Mouse (Mus musculus) embryonic stem cell, embryonic (primary cell): ENCODE data around the gene Epha4.

Experiments
- CTCF ChIA-PET, 4 experiments: fragments of 300-600 bp in 2 of 4; fragments of 350-600 bp in 2 of 4; sonication (Branson Sonifier 250); formaldehyde crosslinking; loops; one replicate each; lab custom pipeline; 2022; ENCODE audit warnings: inconsistent platforms in 2 of 4; lab: Charles Lee
- POLR2A ChIA-PET, 4 experiments: fragments of 300-600 bp in 2 of 4; fragments of 350-600 bp in 2 of 4; sonication (Branson Sonifier 250); formaldehyde crosslinking; loops; one replicate each; lab custom pipeline; 2022; ENCODE audit warnings: antibody characterized with exemption in 4 of 4, inconsistent platforms in 1 of 4; lab: Charles Lee

Gene Epha4

GRCm38 (mm10) chr1:77441987-77442386, 72.9 kb downstream of the Epha4 start:
- POLR2A ChIA-PET = interaction anchor here (0.6 to 4.3 kb wide), 15 partner anchors 9 to 218 kb away, joined by 3 to 22 read pairs (median 4); partner anchors contain the start of gene Epha4 (in 2 of the 4)

GRCm38 (mm10) chr1:77441401-77441800, 73.5 kb downstream of the Epha4 start:
- CTCF ChIA-PET = no interaction called here
- POLR2A ChIA-PET = interaction anchor here in 3 of 4 experiments (0.7 to 4.3 kb wide), 14 partner anchors 8 to 217 kb away, joined by 3 to 22 read pairs (median 4); partner anchors contain the start of gene Epha4 (in 2 of the 3)

More at GRCm38 (mm10) chr1:77441987-77442386, 72.9 kb downstream of the Epha4 start:
- CTCF ChIA-PET = no interaction called here

GRCm38 (mm10) chr1:77440512-77440911, 74.4 kb downstream of the Epha4 start:
- ChIA-PET POLR2A (interaction anchor here in 2 of 4 experiments (1.0 to 4.3 kb wide), 5 partner anchors 11 to 75 kb away, joined by 3 to 22 read pairs (median 7); no protein-coding TSS in a partner anchor), CTCF (no interaction called here)

- POLR2A ChIA-PET = interaction anchor here in 3 of 4 experiments (0.8 to 2.7 kb wide), 12 partner anchors 9 to 76 kb away, joined by 3 to 15 read pairs (median 4); partner anchors contain the start of gene Epha4 (in 3 of the 3)
These were observed 75.4 kb downstream of the Epha4 start for GRCm38 (mm10) chr1:77439383-77440074.

GRCm38 (mm10) chr1:77438639-77439038, 76.2 kb downstream of the Epha4 start:
- CTCF ChIA-PET = no interaction called here
- POLR2A ChIA-PET = interaction anchor here in 3 of 4 experiments (0.8 to 2.7 kb wide), 15 partner anchors 8 to 77 kb away, joined by 3 to 15 read pairs (median 3); partner anchors contain the start of gene Epha4 (in 3 of the 3)

More at GRCm38 (mm10) chr1:77439383-77440074, 75.4 kb downstream of the Epha4 start:
- CTCF ChIA-PET = no interaction called here

GRCm38 (mm10) chr1:77437881-77438610, 76.8 kb downstream of the Epha4 start:
- ChIA-PET POLR2A (interaction anchor here in 3 of 4 experiments (0.8 to 2.7 kb wide), 14 partner anchors 8 to 77 kb away, joined by 3 to 15 read pairs (median 4); partner anchors contain the start of gene Epha4 (in 1 of the 3)), CTCF (no interaction called here)

GRCm38 (mm10) chr1:77435045-77435444, 79.8 kb downstream of the Epha4 start:
- CTCF ChIA-PET = interaction anchor here in 3 of 4 experiments (0.6 to 0.8 kb wide), 3 partner anchors 10 to 81 kb away, joined by 3 to 6 read pairs (median 5); no protein-coding TSS in a partner anchor
- POLR2A ChIA-PET = interaction anchor here in 3 of 4 experiments (0.6 to 3.8 kb wide), 21 partner anchors 9 to 98 kb away, joined by 3 to 29 read pairs (median 3); partner anchors contain the start of gene Epha4 (in 2 of the 3)

GRCm38 (mm10) chr1:77433148-77433547, 81.7 kb downstream of the Epha4 start:
- ChIA-PET CTCF (interaction anchor here (0.6 to 1.2 kb wide), 5 partner anchors 12 to 351 kb away, joined by 3 to 15 read pairs (median 3); no protein-coding TSS in a partner anchor), POLR2A (interaction anchor here in 3 of 4 experiments (0.6 to 3.8 kb wide), 17 partner anchors 8 to 1690 kb away, joined by 3 to 29 read pairs (median 4); partner anchors contain the start of gene Epha4 (in 3 of the 3))

GRCm38 (mm10) chr1:77432489-77432888, 82.4 kb downstream of the Epha4 start:
- CTCF ChIA-PET = interaction anchor here in 2 of 4 experiments (0.8 to 1.2 kb wide), 2 partner anchors 11 to 20 kb away, joined by 3 read pairs; no protein-coding TSS in a partner anchor
- POLR2A ChIA-PET = interaction anchor here in 2 of 4 experiments (0.9 to 3.8 kb wide), 5 partner anchors 12 to 84 kb away, joined by 3 to 29 read pairs (median 5); partner anchors contain the start of gene Epha4 (in 1 of the 2)

GRCm38 (mm10) chr1:77429174-77429573, 85.7 kb downstream of the Epha4 start:
- POLR2A ChIA-PET = interaction anchor here in 2 of 4 experiments (1.2 to 1.5 kb wide), 2 partner anchors 10 to 86 kb away, joined by 5 to 7 read pairs; partner anchors contain the start of gene Epha4 (in 1 of the 2)
- CTCF ChIA-PET = no interaction called here

- ChIA-PET CTCF (no interaction called here), POLR2A (interaction anchor here in 2 of 4 experiments (1.0 to 2.0 kb wide), 5 partner anchors 13 to 88 kb away, joined by 3 to 6 read pairs (median 3); partner anchors contain the start of gene Epha4 (in 1 of the 2))
These were observed 87.9 kb downstream of the Epha4 start for GRCm38 (mm10) chr1:77426956-77427355.

GRCm38 (mm10) chr1:77425171-77425570, 89.7 kb downstream of the Epha4 start:
- CTCF ChIA-PET = no interaction called here
- POLR2A ChIA-PET = interaction anchor here in 1 of 4 experiments (0.9 to 19.7 kb wide), 3 partner anchors 15 to 90 kb away, joined by 3 to 216 read pairs (median 3); no protein-coding TSS in a partner anchor

- POLR2A ChIA-PET = interaction anchor here in 3 of 4 experiments (0.9 to 19.7 kb wide), 11 partner anchors 8 to 94 kb away, joined by 3 to 216 read pairs (median 5); partner anchors contain the start of gene Epha4 (in 1 of the 3)
These were observed 93.8 kb downstream of the Epha4 start for GRCm38 (mm10) chr1:77421081-77421480.

GRCm38 (mm10) chr1:77420348-77420747, 94.5 kb downstream of the Epha4 start:
- CTCF ChIA-PET = no interaction called here
- POLR2A ChIA-PET = interaction anchor here in 2 of 4 experiments (1.5 to 19.7 kb wide), 5 partner anchors 19 to 80 kb away, joined by 3 to 216 read pairs (median 5); no protein-coding TSS in a partner anchor

More at GRCm38 (mm10) chr1:77421081-77421480, 93.8 kb downstream of the Epha4 start:
- CTCF ChIA-PET = interaction anchor here in 1 of 4 experiments (1.7 kb wide), 1 partner anchor 12 kb away, joined by 3 read pairs; no protein-coding TSS in a partner anchor

GRCm38 (mm10) chr1:77416872-77417271, 98.0 kb downstream of the Epha4 start:
- ChIA-PET CTCF (no interaction called here), POLR2A (interaction anchor here in 2 of 4 experiments (0.6 to 19.7 kb wide), 9 partner anchors 10 to 98 kb away, joined by 3 to 216 read pairs (median 4); partner anchors contain the start of gene Epha4 (in 2 of the 2))

GRCm38 (mm10) chr1:77412871-77413669, 101.8 kb downstream of the Epha4 start:
- POLR2A ChIA-PET = interaction anchor here in 3 of 4 experiments (0.7 to 19.7 kb wide), 20 partner anchors 8 to 145 kb away, joined by 3 to 216 read pairs (median 4); partner anchors contain the start of gene Epha4 (in 3 of the 3)
- CTCF ChIA-PET = interaction anchor here in 3 of 4 experiments (0.6 to 1.0 kb wide), 5 partner anchors 9 to 150 kb away, joined by 3 read pairs; no protein-coding TSS in a partner anchor
